Mouse (Mus musculus) spleen, postnatal 4 days (tissue): Measurements from ENCODE around the gene Akr1c18.

ENCODE experiments used
- DNase-seq, 2 experiments: peaks; one replicate each; pipeline ENCODE4 v3.0.0; 2022; ENCODE audit warnings: low spot score in 2 of 2

The Akr1c18 gene

DNA sequence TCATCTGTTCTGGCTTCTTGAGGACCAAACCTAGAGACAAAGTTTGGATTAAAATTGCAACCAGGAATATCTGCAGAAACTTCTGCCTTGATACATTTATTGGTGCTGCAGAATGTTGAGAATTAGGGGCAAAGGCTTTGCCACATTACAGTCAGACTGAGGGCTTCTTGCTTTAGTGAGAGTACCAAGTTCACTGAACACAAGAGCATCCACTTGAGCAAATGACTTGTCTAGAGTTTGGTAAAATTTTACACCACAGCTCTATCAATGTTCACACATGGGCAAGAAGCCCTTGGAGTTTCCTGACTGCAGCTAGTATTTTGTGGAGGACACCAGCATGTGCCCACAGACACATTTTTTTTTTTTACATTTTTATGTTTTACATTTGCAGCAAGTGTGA, 47.7 kb downstream of the Akr1c18 start:
- no peak for DNase-seq

DNA sequence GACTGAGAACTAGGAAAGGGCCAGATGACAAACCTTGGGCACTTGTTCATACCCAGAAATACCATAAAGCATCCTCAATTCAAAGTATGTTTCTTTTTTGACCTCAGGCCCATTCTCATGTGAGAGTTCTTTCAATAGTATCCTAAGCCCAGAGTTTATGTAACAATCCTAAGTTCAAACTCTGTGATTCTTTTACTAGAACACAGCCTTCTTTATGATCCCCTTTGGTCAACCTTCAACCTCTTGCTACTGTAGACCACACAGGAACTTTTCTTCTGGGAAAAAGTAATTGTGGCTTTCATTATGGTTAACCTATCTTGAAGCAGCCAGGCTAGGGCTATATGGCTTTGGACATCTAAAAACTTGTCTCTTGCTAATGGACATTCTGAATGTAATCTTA, 48.8 kb downstream of the Akr1c18 start:
- DNase-seq: no peak
